Mouse (Mus musculus): ENCODE measurements around the gene Msrb3.

DNA sequence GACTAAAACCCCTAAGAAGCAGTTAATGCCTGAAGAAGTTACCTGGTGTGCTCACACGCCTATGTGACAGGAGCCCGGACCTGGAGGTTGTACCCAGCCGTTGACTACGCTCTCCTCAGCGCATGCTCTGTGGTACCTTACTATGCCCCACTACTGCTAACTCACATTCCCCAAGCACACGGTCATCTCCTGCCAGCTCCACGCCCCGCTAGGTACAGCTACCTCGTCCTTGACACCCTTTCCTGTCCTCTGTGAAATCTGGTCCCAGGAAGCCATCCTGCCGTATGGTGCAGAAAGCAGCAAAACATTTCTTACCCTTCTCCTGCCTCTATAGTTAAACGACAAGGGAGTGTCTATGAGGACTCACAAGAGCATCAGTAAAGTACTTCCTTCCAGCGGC is 37.2 kb downstream of the Msrb3 start:
- TF ChIP-seq CTCF (IDR thresholded peaks at IDR 0.05; ENCODE audit: low read depth), result no peak
- no peak for TF ChIP-seq EP300 (IDR thresholded peaks at IDR 0.05; ENCODE audit: low read depth)
